Mouse (Mus musculus): Measurements from ENCODE around the gene Klf16. TPM values are rescaled to one million over a fixed set of nuclear protein-coding genes. Genes with fewer than 3 reads are reported as not detected.
A peak's percentile ranks its signal among the peaks of the same experiment; 100 is the strongest.

Klf16 gene
- total and polyA plus RNA-seq, 3 experiments = 14.1 to 94.0 (median 38.2) TPM

DNA sequence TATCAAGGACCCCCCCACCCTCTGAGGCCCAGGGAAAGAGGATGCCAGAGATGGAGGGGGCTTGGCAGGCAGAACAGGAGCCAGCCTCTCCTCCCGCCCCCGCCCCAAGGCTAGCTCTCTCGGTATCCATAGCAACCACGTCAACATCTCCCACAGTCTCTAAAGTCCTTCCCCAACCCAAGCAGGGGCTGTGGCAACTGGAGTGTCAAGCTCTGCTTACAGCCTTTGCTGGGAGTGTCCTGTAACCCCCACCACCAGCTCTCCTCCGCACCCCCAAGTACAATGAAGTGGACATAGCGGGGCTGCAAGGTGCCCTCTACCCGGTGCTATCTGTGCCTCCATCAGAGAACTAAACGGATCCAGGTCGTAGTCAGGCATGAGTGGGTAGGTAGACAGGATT, 3.2 kb downstream of the Klf16 start:
- TF ChIP-seq ZC3H11A (IDR thresholded peaks at IDR 0.05; ENCODE audit: low read depth, low read length) = no peak
- TF ChIP-seq MXI1 (IDR thresholded peaks at IDR 0.05; ENCODE audit: low read depth, low read length) = no peak
- TF ChIP-seq MYC (IDR thresholded peaks at IDR 0.05; ENCODE audit: low read depth, low read length) = no peak
- TF ChIP-seq NRF1 (IDR thresholded peaks at IDR 0.05; ENCODE audit: low read depth, low read length) = no peak
- TF ChIP-seq GABPA (IDR thresholded peaks at IDR 0.05; ENCODE audit: insufficient replicate concordance, low read depth, low read length) = no peak
- no peak for TF ChIP-seq SMC3 (IDR thresholded peaks at IDR 0.05; ENCODE audit: low read depth, low read length)
- TF ChIP-seq POLR2AphosphoS2 (IDR thresholded peaks at IDR 0.05; ENCODE audit: low read depth, low read length) = no peak
- TF ChIP-seq RCOR1 (conservative IDR thresholded peaks at IDR 0.05; ENCODE audit: low read depth, low read length) = no peak
- no peak for TF ChIP-seq PAX5 (IDR thresholded peaks at IDR 0.05; ENCODE audit: low read length)
- no peak for TF ChIP-seq MAZ (IDR thresholded peaks at IDR 0.05; ENCODE audit: low read depth, low read length)
- TF ChIP-seq ETS1 (conservative IDR thresholded peaks at IDR 0.05; ENCODE audit: low read depth, low read length) = no peak
- TF ChIP-seq ELF1 (IDR thresholded peaks at IDR 0.05; ENCODE audit: low read depth, low read length) = no peak
- no peak for TF ChIP-seq TCF12 (IDR thresholded peaks at IDR 0.05; ENCODE audit: low read depth, low read length)
- no peak for TF ChIP-seq KAT2A (IDR thresholded peaks at IDR 0.05; ENCODE audit: insufficient replicate concordance, low read length)
- TF ChIP-seq USF1 (IDR thresholded peaks at IDR 0.05; ENCODE audit: low read depth, low read length) = no peak
- no peak for TF ChIP-seq JUND (conservative IDR thresholded peaks at IDR 0.05; ENCODE audit: low read depth, low read length)
- no peak for TF ChIP-seq MAX (IDR thresholded peaks at IDR 0.05; ENCODE audit: low read length)
- no peak for TF ChIP-seq SIN3A (IDR thresholded peaks at IDR 0.05; ENCODE audit: low read length)
- TF ChIP-seq CTCF (conservative IDR thresholded peaks at IDR 0.05 in 1 of 2, IDR thresholded peaks at IDR 0.05 in 1 of 2; ENCODE audit: low read depth in 2 of 2, low read length in 2 of 2) = no peak
- no peak for TF ChIP-seq IRF4 (IDR thresholded peaks at IDR 0.05; ENCODE audit: low read depth, low read length)
- dilution Hi-C loops (cut with MboI; ENCODE audit: extremely low pct_ligation_motif_present, extremely low pct_unique_long_range_greater_than_20kb, low sequenced_read_pairs) = no loop called here

DNA sequence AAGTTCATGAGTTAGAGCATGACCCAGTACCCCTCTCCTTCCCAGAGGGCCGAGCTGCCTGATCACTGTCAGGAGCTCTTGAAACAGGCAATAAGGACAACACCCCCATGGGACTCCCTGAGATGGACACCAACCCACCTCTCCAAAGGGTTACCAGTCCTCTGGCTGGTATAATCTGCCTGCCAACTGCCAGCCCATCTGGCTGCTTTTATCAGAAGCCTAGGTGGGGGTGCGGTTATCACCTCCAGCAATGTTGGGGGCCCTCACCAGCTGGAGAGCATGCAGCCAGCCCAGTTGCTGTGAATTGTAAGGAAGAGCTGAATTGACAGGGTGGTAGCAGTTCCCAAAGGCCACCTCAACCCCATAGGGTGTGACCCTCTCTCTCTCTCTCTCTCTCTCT, 4.6 kb downstream of the Klf16 start:
- no peak for DNase-seq (ENCODE audit: extremely low read depth)
- TF ChIP-seq ZKSCAN1 (IDR thresholded peaks at IDR 0.05; ENCODE audit: borderline replicate concordance, low read depth, low read length) (no peak), UBTF (IDR thresholded peaks at IDR 0.05; ENCODE audit: low read depth, low read length) (no peak), RCOR1 (conservative IDR thresholded peaks at IDR 0.05; ENCODE audit: low read depth, low read length) (no peak), POLR2A (IDR thresholded peaks at IDR 0.05; ENCODE audit: low read depth, low read length) (0 out of 2 replicates have a peak, but pooled peaks have one; percentile 10), PAX5 (IDR thresholded peaks at IDR 0.05; ENCODE audit: low read length) (no peak)
- H3K36me3 ChIP-seq (replicated peaks in 1 of 2; ENCODE audit: control insufficient read depth in 1 of 2, insufficient read depth in 1 of 2, low read length in 1 of 2) = peaks cover 16 to 37% of the 10 kb centered on the region in 2 experiments
- no peak overlapping the region for H3K27ac ChIP-seq (ENCODE audit: insufficient read depth, low read depth)
- H3K27me3 ChIP-seq (replicated peaks) = no peaks in the 10 kb centered on the region
- dilution Hi-C loops (cut with MboI; ENCODE audit: extremely low pct_ligation_motif_present, extremely low pct_unique_long_range_greater_than_20kb, low sequenced_read_pairs) = no loop called here
- H3K4me3 ChIP-seq (replicated peaks in 1 of 3; ENCODE audit: low read depth in 2 of 3, low read length in 2 of 3, poor library complexity in 1 of 3) = no peak overlapping the region
- H3K9ac ChIP-seq (ENCODE audit: insufficient read depth, low read depth) = no peak overlapping the region
- peaks cover 71% of the 10 kb centered on the region for H3K79me2 ChIP-seq (replicated peaks; ENCODE audit: control insufficient read depth, extremely low read depth, insufficient read depth, poor library complexity, severe bottlenecking)
- peaks cover 17 to 52% of the 10 kb centered on the region in 2 experiments for H3K4me1 ChIP-seq (ENCODE audit: control insufficient read depth in 1 of 2, insufficient read depth in 2 of 2)
- H3K4me2 ChIP-seq (ENCODE audit: insufficient read depth, low read depth, poor library complexity, severe bottlenecking) = no peak overlapping the region
- no peaks in the 10 kb centered on the region for H3K9me3 ChIP-seq (replicated peaks; ENCODE audit: low read length)
- in situ Hi-C loops (cut with MboI; ENCODE audit: low pct_ligation_motif_present, low pct_unique_long_range_greater_than_20kb, low sequenced_read_pairs) = no loop called here

More for the DNA sequence above, 3.2 kb downstream of the Klf16 start:
- no peak overlapping the region for H3K9ac ChIP-seq (ENCODE audit: insufficient read depth, low read depth)
- DNase-seq (ENCODE audit: extremely low read depth) = peak; percentile 28
- peaks cover 17 to 55% of the 10 kb centered on the region in 2 experiments for H3K4me1 ChIP-seq (ENCODE audit: control insufficient read depth in 1 of 2, insufficient read depth in 2 of 2)
- H3K4me2 ChIP-seq (ENCODE audit: insufficient read depth, low read depth, poor library complexity, severe bottlenecking) = no peak overlapping the region
- peaks cover 66% of the 10 kb centered on the region for H3K79me2 ChIP-seq (replicated peaks; ENCODE audit: control insufficient read depth, extremely low read depth, insufficient read depth, poor library complexity, severe bottlenecking)
- no peaks in the 10 kb centered on the region for H3K9me3 ChIP-seq (replicated peaks; ENCODE audit: low read length)
- no peaks in the 10 kb centered on the region for H3K27me3 ChIP-seq (replicated peaks)
- peaks cover 4 to 23% of the 10 kb centered on the region in 2 experiments for H3K36me3 ChIP-seq (replicated peaks in 1 of 2; ENCODE audit: control insufficient read depth in 1 of 2, insufficient read depth in 1 of 2, low read length in 1 of 2)
- H3K4me3 ChIP-seq (replicated peaks in 1 of 3; ENCODE audit: low read depth in 2 of 3, low read length in 2 of 3, poor library complexity in 1 of 3) = no peak overlapping the region
- in situ Hi-C loops (cut with MboI; ENCODE audit: low pct_ligation_motif_present, low pct_unique_long_range_greater_than_20kb, low sequenced_read_pairs) = no loop called here
- no peak overlapping the region for H3K27ac ChIP-seq (ENCODE audit: insufficient read depth, low read depth)
